Mouse (Mus musculus): ENCODE measurements at regions not wholly inside any gene's neighbourhood (a gene's known extent, or its start where the extent isn't known, plus 50 kb on each side); places are given as distances from the start of the nearest gene placed in this dataset.
A peak's percentile ranks its signal among the peaks of the same experiment; 100 is the strongest.

- WGBS: 8% methylated on average over 5 of the region's 5 CpGs
- Histone ChIP-seq H3K36me3 (ENCODE audit: control insufficient read depth, insufficient read depth, low read length) (no peaks in the 10 kb centered on the region), H3K27me3 (ENCODE audit: control insufficient read depth, insufficient read depth, low read length) (no peaks in the 10 kb centered on the region), H3K4me2 (ENCODE audit: low read depth, low read length) (no peak overlapping the region), H3K27ac (ENCODE audit: low read length) (no peak overlapping the region), H3K4me3 (replicated peaks; ENCODE audit: low read length) (no peak overlapping the region), H3K9me3 (replicated peaks; ENCODE audit: control insufficient read depth, low read length) (peaks cover 5% of the 10 kb centered on the region; the same call in 1 of the 2 replicates), H3K9ac (ENCODE audit: low read length) (no peak overlapping the region), H3K4me1 (ENCODE audit: control insufficient read depth, insufficient read depth, low read length) (no peaks in the 10 kb centered on the region)
- no peak for ATAC-seq (ENCODE audit: insufficient read depth, low FRiP score)
Observed at GRCm38 (mm10) chr12:54577235-54577634, 79.1 kb downstream of the Sptssa start.

GRCm38 (mm10) chr12:54576821-54577220, 79.6 kb downstream of the Sptssa start:
- ATAC-seq (ENCODE audit: insufficient read depth, low FRiP score): no peak
- Histone ChIP-seq H3K4me1 (ENCODE audit: control insufficient read depth, insufficient read depth, low read length) (no peaks in the 10 kb centered on the region), H3K4me2 (ENCODE audit: low read depth, low read length) (no peak overlapping the region), H3K9me3 (replicated peaks; ENCODE audit: control insufficient read depth, low read length) (peaks cover 5% of the 10 kb centered on the region; the same call in 1 of the 2 replicates), H3K9ac (ENCODE audit: low read length) (no peak overlapping the region), H3K27ac (ENCODE audit: low read length) (no peak overlapping the region), H3K4me3 (replicated peaks; ENCODE audit: low read length) (no peak overlapping the region), H3K36me3 (ENCODE audit: control insufficient read depth, insufficient read depth, low read length) (no peaks in the 10 kb centered on the region), H3K27me3 (ENCODE audit: control insufficient read depth, insufficient read depth, low read length) (no peaks in the 10 kb centered on the region)
- WGBS: 52% methylated on average over 3 of the region's 3 CpGs

GRCm38 (mm10) chr12:54572866-54573265, 83.5 kb downstream of the Sptssa start:
- H3K4me1 ChIP-seq (ENCODE audit: control insufficient read depth, insufficient read depth, low read length): no peaks in the 10 kb centered on the region
- 91% methylated on average over 8 of the region's 8 CpGs for WGBS
- H3K4me2 ChIP-seq (ENCODE audit: low read depth, low read length): no peak overlapping the region
- no peak overlapping the region for H3K27ac ChIP-seq (ENCODE audit: low read length)
- no peaks in the 10 kb centered on the region for H3K9me3 ChIP-seq (replicated peaks; ENCODE audit: control insufficient read depth, low read length)
- H3K27me3 ChIP-seq (ENCODE audit: control insufficient read depth, insufficient read depth, low read length): no peaks in the 10 kb centered on the region
- H3K36me3 ChIP-seq (ENCODE audit: control insufficient read depth, insufficient read depth, low read length): no peaks in the 10 kb centered on the region
- no peak overlapping the region for H3K4me3 ChIP-seq (replicated peaks; ENCODE audit: low read length)
- no peak overlapping the region for H3K9ac ChIP-seq (ENCODE audit: low read length)
- ATAC-seq (ENCODE audit: insufficient read depth, low FRiP score): no peak

GRCm38 (mm10) chr12:54568078-54568931, 88.1 kb downstream of the Sptssa start:
- H3K4me3 ChIP-seq (replicated peaks; ENCODE audit: low read length): no peak overlapping the region
- H3K4me1 ChIP-seq (ENCODE audit: control insufficient read depth, insufficient read depth, low read length): no peaks in the 10 kb centered on the region
- peak; percentile 50; the same call in 1 of the 2 replicates for ATAC-seq (ENCODE audit: insufficient read depth, low FRiP score)
- H3K9me3 ChIP-seq (replicated peaks; ENCODE audit: control insufficient read depth, low read length): no peaks in the 10 kb centered on the region
- no peaks in the 10 kb centered on the region for H3K27me3 ChIP-seq (ENCODE audit: control insufficient read depth, insufficient read depth, low read length)
- H3K36me3 ChIP-seq (ENCODE audit: control insufficient read depth, insufficient read depth, low read length): no peaks in the 10 kb centered on the region
- no peak overlapping the region for H3K4me2 ChIP-seq (ENCODE audit: low read depth, low read length)
- WGBS: 59% methylated on average over 6 of the region's 6 CpGs
- no peak overlapping the region for H3K27ac ChIP-seq (ENCODE audit: low read length)
- no peak overlapping the region for H3K9ac ChIP-seq (ENCODE audit: low read length)

GRCm38 (mm10) chr12:54567426-54567790, 89.0 kb downstream of the Sptssa start:
- no peak for ATAC-seq (ENCODE audit: insufficient read depth, low FRiP score)
- no peaks in the 10 kb centered on the region for H3K36me3 ChIP-seq (ENCODE audit: control insufficient read depth, insufficient read depth, low read length)
- H3K9me3 ChIP-seq (replicated peaks; ENCODE audit: control insufficient read depth, low read length): no peaks in the 10 kb centered on the region
- WGBS: 85% methylated on average over 3 of the region's 3 CpGs
- no peak overlapping the region for H3K4me3 ChIP-seq (replicated peaks; ENCODE audit: low read length)
- no peaks in the 10 kb centered on the region for H3K27me3 ChIP-seq (ENCODE audit: control insufficient read depth, insufficient read depth, low read length)
- H3K4me1 ChIP-seq (ENCODE audit: control insufficient read depth, insufficient read depth, low read length): no peaks in the 10 kb centered on the region
- H3K9ac ChIP-seq (ENCODE audit: low read length): no peak overlapping the region
- no peak overlapping the region for H3K4me2 ChIP-seq (ENCODE audit: low read depth, low read length)
- H3K27ac ChIP-seq (ENCODE audit: low read length): no peak overlapping the region

- H3K9ac ChIP-seq (ENCODE audit: low read length): no peak overlapping the region
- 89% methylated on average over 23 of the region's 23 CpGs for WGBS
- H3K4me3 ChIP-seq (replicated peaks; ENCODE audit: low read length): no peak overlapping the region
- ATAC-seq (ENCODE audit: insufficient read depth, low FRiP score): no peak
- no peak overlapping the region for H3K27ac ChIP-seq (ENCODE audit: low read length)
- no peak overlapping the region for H3K4me2 ChIP-seq (ENCODE audit: low read depth, low read length)
- H3K9me3 ChIP-seq (replicated peaks; ENCODE audit: control insufficient read depth, low read length): no peaks in the 10 kb centered on the region
- H3K36me3 ChIP-seq (ENCODE audit: control insufficient read depth, insufficient read depth, low read length): no peaks in the 10 kb centered on the region
- no peaks in the 10 kb centered on the region for H3K27me3 ChIP-seq (ENCODE audit: control insufficient read depth, insufficient read depth, low read length)
- no peaks in the 10 kb centered on the region for H3K4me1 ChIP-seq (ENCODE audit: control insufficient read depth, insufficient read depth, low read length)
Observed at GRCm38 (mm10) chr12:54566532-54567425, 89.6 kb downstream of the Sptssa start.

GRCm38 (mm10) chr12:54561981-54562380, 94.4 kb downstream of the Sptssa start:
- Histone ChIP-seq H3K4me3 (replicated peaks; ENCODE audit: low read length) (no peak overlapping the region), H3K4me1 (ENCODE audit: control insufficient read depth, insufficient read depth, low read length) (no peaks in the 10 kb centered on the region), H3K9me3 (replicated peaks; ENCODE audit: control insufficient read depth, low read length) (no peaks in the 10 kb centered on the region), H3K27me3 (ENCODE audit: control insufficient read depth, insufficient read depth, low read length) (no peaks in the 10 kb centered on the region), H3K9ac (ENCODE audit: low read length) (no peak overlapping the region), H3K27ac (ENCODE audit: low read length) (no peak overlapping the region), H3K36me3 (ENCODE audit: control insufficient read depth, insufficient read depth, low read length) (no peaks in the 10 kb centered on the region), H3K4me2 (ENCODE audit: low read depth, low read length) (no peak overlapping the region)
- WGBS: 86% methylated on average over 4 of the region's 4 CpGs
- ATAC-seq (ENCODE audit: insufficient read depth, low FRiP score): no peak

- Histone ChIP-seq H3K27me3 (ENCODE audit: control insufficient read depth, insufficient read depth, low read length) (no peaks in the 10 kb centered on the region), H3K27ac (ENCODE audit: low read length) (no peak overlapping the region), H3K4me1 (ENCODE audit: control insufficient read depth, insufficient read depth, low read length) (no peaks in the 10 kb centered on the region), H3K4me2 (ENCODE audit: low read depth, low read length) (no peak overlapping the region), H3K4me3 (replicated peaks; ENCODE audit: low read length) (no peak overlapping the region), H3K9ac (ENCODE audit: low read length) (no peak overlapping the region), H3K9me3 (replicated peaks; ENCODE audit: control insufficient read depth, low read length) (no peaks in the 10 kb centered on the region), H3K36me3 (ENCODE audit: control insufficient read depth, insufficient read depth, low read length) (no peaks in the 10 kb centered on the region)
- no peak for ATAC-seq (ENCODE audit: insufficient read depth, low FRiP score)
- WGBS: 32% methylated on average over 2 of the region's 2 CpGs
Observed at GRCm38 (mm10) chr12:54558106-54558505, 98.3 kb downstream of the Sptssa start.

- Histone ChIP-seq H3K4me1 (ENCODE audit: control insufficient read depth, insufficient read depth, low read length) (no peaks in the 10 kb centered on the region), H3K4me2 (ENCODE audit: low read depth, low read length) (no peak overlapping the region), H3K9me3 (replicated peaks; ENCODE audit: control insufficient read depth, low read length) (no peaks in the 10 kb centered on the region), H3K36me3 (ENCODE audit: control insufficient read depth, insufficient read depth, low read length) (no peaks in the 10 kb centered on the region), H3K27me3 (ENCODE audit: control insufficient read depth, insufficient read depth, low read length) (no peaks in the 10 kb centered on the region), H3K9ac (ENCODE audit: low read length) (no peak overlapping the region), H3K27ac (ENCODE audit: low read length) (no peak overlapping the region), H3K4me3 (replicated peaks; ENCODE audit: low read length) (no peak overlapping the region)
- ATAC-seq (ENCODE audit: insufficient read depth, low FRiP score): no peak
- WGBS: 87% methylated on average over 9 of the region's 9 CpGs
Observed at GRCm38 (mm10) chr12:54549659-54550058, 106.7 kb downstream of the Sptssa start.

All from stomach, embryonic 16.5 days (tissue).